Mouse (Mus musculus) CD4-positive, CD25-positive, alpha-beta regulatory T cell, adult 4 months (primary cell): ENCODE results near the gene Itprip. TPM values are rescaled to one million over a fixed set of nuclear protein-coding genes. Genes with fewer than 3 reads are reported as not detected.

ENCODE experiments used
- ATAC-seq: one replicate; pipeline ENCODE4 v1.8.0; 2017
- polyA plus RNA-seq, 2 experiments: library from polyadenylated mRNA; unstranded; fragments of 100-300 nt; shearing (Covaris generic); gene quantifications; one replicate each; pipeline ENCODE4 v1.2.1; 2017

The Itprip gene
- polyA plus RNA-seq, 2 experiments from 2014 or later, result 10.5 to 12.7 TPM

DNA sequence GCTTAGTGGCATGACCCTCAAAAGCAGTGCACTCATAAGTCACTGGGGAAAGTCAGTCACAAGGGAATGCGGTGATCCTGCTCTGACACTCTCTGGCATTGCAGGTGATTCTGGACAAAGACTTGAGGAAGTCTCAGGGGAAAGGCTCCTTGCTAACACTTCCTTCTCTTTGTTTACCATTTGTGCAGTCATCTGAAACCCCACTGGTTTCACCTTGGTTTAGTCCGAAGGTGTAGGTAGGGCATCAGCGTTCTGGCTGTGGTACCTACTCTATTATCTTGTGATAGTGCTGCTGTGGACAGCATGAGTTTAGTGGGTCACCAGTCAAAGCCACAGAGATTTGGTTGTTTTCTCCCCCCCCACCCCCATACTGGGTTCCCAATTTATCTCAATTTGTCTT, 69.4 kb downstream of the Itprip start:
- no peak for ATAC-seq

Other genes starting within 250 kb of the Itprip start
- not detected for gene Col17a1, start 227.2 kb downstream of the Itprip start, polyA plus RNA-seq
- gene Sfr1, start 187.6 kb downstream of the Itprip start, polyA plus RNA-seq, result 100 to 1,000 TPM; 144 to 161 TPM
- 10 to 100 TPM; 32.4 to 36.4 TPM for gene Gsto1, start 64.3 kb downstream of the Itprip start, polyA plus RNA-seq
- under 1 TPM in 1 of 2 experiments, not detected in 1; 0.95 TPM for gene Gsto2, start 53.8 kb downstream of the Itprip start, polyA plus RNA-seq
- gene Cfap43, start within 50 bp of the Itprip start, polyA plus RNA-seq, result under 1 TPM; 0.10 to 0.75 TPM
- not detected for gene Cfap58, start 18.4 kb upstream of the Itprip start, polyA plus RNA-seq